Mouse (Mus musculus) erythroblast, embryonic 14.5 days (primary cell): ENCODE data around the gene Nqo2. TPM values are rescaled to one million over a fixed set of nuclear protein-coding genes. Genes with fewer than 3 reads are reported as not detected.
A peak's percentile ranks its signal among the peaks of the same experiment; 100 is the strongest.
"Not testable (repeated sequence)": the region's sequence is repeated elsewhere in the genome, so short reads cannot be mapped to it uniquely, and the experiment has no call there.

Source experiments
- H3K27me3 ChIP-seq: 2 replicates; pipeline ENCODE4 v1.6.1; 2012; ENCODE audit warnings: inconsistent platforms; ENCODE audit not compliant: control insufficient read depth
- H3K36me3 ChIP-seq: 2 replicates; pipeline ENCODE4 v1.6.1; 2012; ENCODE audit warnings: mild to moderate bottlenecking, inconsistent platforms; ENCODE audit not compliant: control insufficient read depth
- H3K4me1 ChIP-seq: 2 replicates; pipeline ENCODE4 v1.6.1; 2012; ENCODE audit warnings: inconsistent platforms; ENCODE audit not compliant: control insufficient read depth
- H3K4me3 ChIP-seq: replicated peaks from 2 replicates; pipeline ENCODE3; 2012; ENCODE audit warnings: moderate library complexity, mild to moderate bottlenecking, inconsistent platforms
- H3K9me3 ChIP-seq: 2 replicates; pipeline ENCODE4 v1.6.1; 2012; ENCODE audit warnings: low read length, inconsistent platforms, mixed read lengths; ENCODE audit not compliant: control insufficient read depth
- GATA1 ChIP-seq: IDR thresholded peaks from 2 replicates; pipeline ENCODE4 v1.6.1; 2012; ENCODE audit warnings: low read length, inconsistent platforms, mixed read lengths
- TAL1 ChIP-seq: IDR thresholded peaks from 3 replicates; pipeline ENCODE4 v1.6.1; 2012; ENCODE audit warnings: low read length, inconsistent platforms, mixed read lengths
- polyA plus RNA-seq: library from polyadenylated mRNA; stranded (reverse); fragments of >175 nt; gene quantifications from 2 replicates; pipeline ENCODE4 v1.2.3, GENCODE M21; 2012

Nqo2 gene
- polyA plus RNA-seq = 0.08 TPM in 1 of 2 replicates, not detected in the other

DNA sequence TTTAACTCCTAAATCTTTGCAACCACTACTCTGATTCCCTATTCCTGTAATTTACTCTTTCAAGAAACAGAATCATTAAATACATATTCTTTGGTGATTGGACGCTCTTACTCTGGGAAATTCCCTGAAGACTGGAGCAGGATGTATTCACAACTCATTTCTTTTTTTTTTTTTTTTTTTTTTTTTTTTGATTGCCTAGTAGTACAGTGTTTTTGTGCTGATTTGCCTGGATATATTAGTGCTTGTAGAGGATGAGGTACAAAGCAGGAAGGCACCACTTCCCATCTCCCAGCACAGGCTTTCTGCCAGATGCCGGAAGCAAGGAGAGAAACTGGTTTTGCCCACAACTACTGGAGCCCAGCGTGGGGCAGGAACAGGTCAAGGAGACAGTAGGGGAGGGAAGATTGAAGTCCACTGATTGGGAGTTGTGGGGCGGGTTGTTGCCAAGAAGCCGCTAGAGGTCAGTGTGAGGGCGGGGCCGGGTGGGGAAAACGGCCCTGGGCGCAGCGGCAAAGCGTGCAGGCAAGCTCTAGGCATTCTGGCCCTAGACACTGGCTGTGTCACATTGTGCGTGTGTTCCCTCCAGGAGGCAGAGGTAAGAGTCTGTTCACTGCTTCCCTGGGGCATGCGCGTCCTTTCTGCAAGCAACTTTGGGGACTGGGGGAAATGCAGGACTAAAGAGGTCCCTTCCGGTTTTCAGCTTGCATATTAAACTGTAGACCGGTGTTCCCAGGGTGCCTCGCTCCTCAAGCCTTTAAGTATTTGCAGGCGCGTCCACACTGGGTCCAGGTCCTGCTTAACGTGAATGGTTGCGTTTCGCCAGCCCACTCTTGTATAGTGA, at the start of gene Nqo2:
Nqo2 (plus strand) TSS at position 482 of the 841 bp plus-strand sequence.
- no peaks in the 10 kb centered on the region for H3K27me3 ChIP-seq

DNA sequence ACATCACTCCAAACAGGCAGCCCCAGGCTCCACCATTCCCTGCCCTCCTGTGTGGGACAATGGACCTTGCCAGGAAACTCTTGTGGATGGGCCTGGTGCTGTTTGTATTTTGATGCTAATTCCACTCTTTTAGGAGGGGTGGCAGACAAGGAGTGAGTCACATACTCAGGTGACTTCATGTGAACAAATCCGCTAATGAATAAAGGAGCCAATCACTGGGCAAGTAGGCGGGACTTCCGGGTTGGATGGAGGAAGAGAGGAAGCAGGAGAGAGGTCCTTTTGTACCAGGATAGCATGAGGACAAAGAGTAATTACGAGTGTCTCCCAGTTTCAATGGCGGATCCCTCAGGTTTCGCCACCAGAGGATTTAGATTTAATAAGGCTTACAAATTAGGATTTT, 43.4 kb upstream of the Nqo2 start:
- Histone ChIP-seq H3K9me3 (no peaks in the 10 kb centered on the region), H3K4me1 (no peaks in the 10 kb centered on the region), H3K36me3 (no peaks in the 10 kb centered on the region), H3K4me3 (no peak overlapping the region), H3K27me3 (no peaks in the 10 kb centered on the region)
- no peak for TF ChIP-seq GATA1
- no peak for TF ChIP-seq TAL1

More for the DNA sequence above, at the start of gene Nqo2:
- no peaks in the 10 kb centered on the region for H3K9me3 ChIP-seq
- peaks cover 30% of the 10 kb centered on the region for H3K4me1 ChIP-seq
- no peak for TF ChIP-seq GATA1
- TF ChIP-seq TAL1 = no peak
- H3K4me3 ChIP-seq = peak within 1 kb of the TSS; percentile 75
- no peaks in the 10 kb centered on the region for H3K36me3 ChIP-seq

DNA sequence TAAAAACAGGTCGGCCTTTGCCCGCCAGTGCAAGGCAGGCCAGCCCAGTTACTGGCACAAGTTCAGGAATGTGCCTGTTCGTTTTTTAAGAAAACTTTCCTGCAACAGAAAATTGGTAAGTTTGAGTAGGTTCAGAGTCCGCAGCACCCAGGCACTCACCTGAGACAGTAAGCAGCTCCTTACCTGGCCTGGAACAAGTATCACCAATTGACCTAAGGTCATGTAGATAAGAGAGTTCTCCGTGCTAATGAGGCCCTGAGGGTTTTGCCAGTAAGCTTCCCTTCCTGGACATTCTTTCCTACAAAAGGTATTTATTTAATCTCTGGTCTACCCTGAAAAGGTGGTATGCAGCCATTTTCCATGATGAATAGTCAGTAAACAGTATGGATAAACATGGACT, 42.8 kb upstream of the Nqo2 start:
- no peaks in the 10 kb centered on the region for H3K36me3 ChIP-seq
- H3K4me3 ChIP-seq = no peak overlapping the region
- no peaks in the 10 kb centered on the region for H3K4me1 ChIP-seq
- TF ChIP-seq TAL1 (no peak), GATA1 (no peak)
- no peaks in the 10 kb centered on the region for H3K27me3 ChIP-seq
- H3K9me3 ChIP-seq = no peaks in the 10 kb centered on the region

DNA sequence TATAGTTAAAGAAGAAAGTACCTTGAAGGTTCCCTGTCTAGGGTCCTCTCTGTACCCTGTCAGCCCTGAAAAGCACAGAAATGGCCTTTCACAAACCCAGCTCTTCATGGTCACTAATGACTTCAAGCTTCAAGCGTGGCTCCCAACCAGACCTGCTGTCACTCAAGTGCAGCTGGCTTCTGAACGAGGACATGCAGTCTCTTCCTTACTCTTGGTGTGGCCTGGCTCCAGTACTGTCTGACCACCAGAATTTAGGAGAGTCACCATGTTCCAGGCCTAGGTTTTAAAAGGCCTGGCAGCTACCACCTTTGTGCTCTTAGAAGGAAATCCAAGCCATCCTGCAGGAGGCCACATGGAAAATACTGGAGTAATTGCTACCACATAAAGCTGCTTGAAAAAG, 34.2 kb upstream of the Nqo2 start:
- Histone ChIP-seq H3K4me1 (peaks cover under 1% of the 10 kb centered on the region), H3K27me3 (peaks cover under 1% of the 10 kb centered on the region), H3K9me3 (no peaks in the 10 kb centered on the region), H3K4me3 (no peak overlapping the region), H3K36me3 (no peaks in the 10 kb centered on the region)
- TF ChIP-seq GATA1 (no peak), TAL1 (no peak)

DNA sequence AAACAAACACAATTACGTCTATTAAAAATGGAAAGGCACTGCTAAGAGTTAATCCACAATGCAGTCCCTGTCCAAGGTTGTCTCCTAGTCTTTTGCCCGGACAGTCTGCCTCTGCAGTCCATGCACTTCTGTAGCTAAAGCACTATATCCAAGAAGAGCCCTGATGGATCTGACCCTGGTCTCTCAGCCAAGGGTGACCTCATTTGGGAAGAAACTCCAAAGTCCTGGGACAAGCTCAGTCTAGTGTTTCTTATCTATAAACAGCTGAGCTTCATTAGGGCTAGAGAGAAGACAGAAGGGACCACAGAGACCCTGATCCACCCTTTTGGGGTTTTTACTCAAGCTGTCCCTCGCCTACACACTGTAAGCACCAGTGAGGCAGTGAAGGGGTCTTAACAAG, 33.6 kb upstream of the Nqo2 start:
- Histone ChIP-seq H3K27me3 (peaks cover 6% of the 10 kb centered on the region), H3K9me3 (no peaks in the 10 kb centered on the region), H3K36me3 (no peaks in the 10 kb centered on the region), H3K4me3 (no peak overlapping the region), H3K4me1 (peaks cover 5% of the 10 kb centered on the region)
- TF ChIP-seq TAL1 = no peak

DNA sequence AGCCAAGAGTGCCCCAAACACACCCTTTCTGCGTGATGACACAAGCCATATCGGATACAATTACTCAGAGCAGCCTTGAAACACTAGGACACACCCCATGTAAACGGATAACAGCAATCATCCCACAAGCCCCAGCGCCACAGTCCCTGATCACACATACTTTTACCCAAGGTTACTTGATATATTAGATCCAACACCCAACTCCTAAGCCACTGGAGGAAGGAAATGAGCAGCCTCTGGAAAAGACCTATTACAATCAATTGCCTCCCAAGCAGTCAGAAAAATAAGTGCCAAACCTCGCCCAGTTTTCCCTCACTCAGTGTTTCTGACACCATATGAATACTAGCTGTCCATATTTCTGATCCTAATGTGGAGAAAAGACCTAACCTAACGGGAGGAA, 29.7 kb upstream of the Nqo2 start:
- Histone ChIP-seq H3K36me3 (no peaks in the 10 kb centered on the region), H3K27me3 (peaks cover 10% of the 10 kb centered on the region), H3K4me1 (peaks cover 9% of the 10 kb centered on the region), H3K9me3 (no peaks in the 10 kb centered on the region), H3K4me3 (no peak overlapping the region)
- no peak for TF ChIP-seq GATA1
- TF ChIP-seq TAL1 = no peak

DNA sequence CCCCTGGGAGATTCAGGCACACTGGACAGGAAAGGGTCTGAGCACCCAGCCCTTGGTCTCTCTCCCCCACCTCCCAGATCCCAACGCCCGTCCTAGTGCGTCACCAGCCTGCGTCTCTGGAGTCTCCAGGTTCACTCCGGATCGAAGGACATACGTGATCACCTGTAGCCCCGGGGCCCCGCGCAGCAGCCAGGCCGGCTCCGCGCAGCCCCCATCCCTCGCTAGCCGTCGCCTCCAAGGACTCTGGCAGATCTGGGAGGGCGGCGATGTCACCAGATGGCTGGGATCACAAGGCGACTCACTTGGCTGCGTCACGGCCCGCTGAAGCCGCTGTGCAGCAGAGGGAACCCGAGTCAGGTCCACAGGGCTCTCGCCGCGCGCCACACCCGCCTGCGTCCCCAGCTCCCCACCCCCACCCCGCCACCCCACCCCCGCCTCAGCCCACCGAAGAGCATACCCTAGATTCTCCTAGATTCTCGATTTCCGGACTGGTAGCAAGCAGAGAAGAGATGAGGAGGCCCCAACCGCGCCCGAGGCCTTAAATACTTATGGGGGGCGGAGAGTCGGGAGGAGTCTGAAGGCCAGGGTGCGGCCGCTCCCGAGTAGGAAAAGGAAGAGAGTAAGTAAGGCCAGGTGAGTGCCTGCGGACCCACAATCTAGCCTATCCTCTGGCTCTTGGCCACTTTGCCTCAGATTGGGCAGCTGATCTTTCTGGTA, 28.9 kb upstream of the Nqo2 start:
- peaks cover 9% of the 10 kb centered on the region for H3K4me1 ChIP-seq
- H3K4me3 ChIP-seq = peak overlapping the region; percentile 63
- H3K36me3 ChIP-seq = no peaks in the 10 kb centered on the region
- H3K27me3 ChIP-seq = peaks cover 10% of the 10 kb centered on the region
- TF ChIP-seq GATA1 (no peak), TAL1 (no peak)
- H3K9me3 ChIP-seq = no peaks in the 10 kb centered on the region

DNA sequence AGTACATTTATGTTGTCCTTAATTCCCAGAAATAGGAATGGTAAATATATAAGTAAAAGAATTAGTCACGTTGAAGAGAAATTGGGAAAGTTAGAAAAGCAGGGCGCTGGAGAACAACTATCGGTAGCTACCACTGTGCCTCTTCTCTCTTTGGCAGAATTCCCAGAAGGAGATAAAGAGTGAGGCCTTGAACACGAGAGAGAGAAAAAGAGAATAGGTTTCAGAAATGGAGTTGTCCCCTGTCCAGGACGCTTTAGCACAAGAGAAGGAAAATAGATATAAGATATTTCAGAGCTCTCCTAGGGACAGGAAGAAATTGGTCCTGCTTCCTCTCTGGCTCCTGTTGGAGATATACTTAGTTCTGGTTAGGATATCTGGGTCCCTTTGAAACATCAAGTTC, 27.3 kb upstream of the Nqo2 start:
- Histone ChIP-seq H3K27me3 (peaks cover 10% of the 10 kb centered on the region), H3K4me3 (no peak overlapping the region), H3K9me3 (no peaks in the 10 kb centered on the region), H3K4me1 (peaks cover 9% of the 10 kb centered on the region), H3K36me3 (no peaks in the 10 kb centered on the region)
- TF ChIP-seq TAL1 = no peak
- no peak for TF ChIP-seq GATA1

DNA sequence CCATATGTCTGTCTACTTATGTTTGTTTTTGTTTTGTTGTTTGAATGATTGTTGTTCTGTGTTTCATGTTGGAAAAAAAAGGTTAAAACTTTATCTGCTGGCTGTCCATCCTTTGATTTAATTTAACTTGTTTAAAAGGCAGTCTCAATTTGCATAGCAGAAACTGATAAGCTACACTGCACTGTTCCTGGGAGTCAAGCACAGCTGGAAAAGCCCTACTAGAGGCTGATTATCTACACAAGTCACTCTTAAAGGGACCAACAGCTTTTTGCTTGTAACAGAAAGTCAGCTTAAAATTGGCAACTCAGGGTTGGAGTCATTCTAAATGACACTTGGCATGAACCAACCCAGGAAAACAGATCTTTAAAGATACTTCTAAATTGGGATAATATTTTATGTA, 26.9 kb upstream of the Nqo2 start:
- H3K9me3 ChIP-seq, H3K4me1 ChIP-seq, H3K36me3 ChIP-seq, H3K4me3 ChIP-seq: not testable (repeated sequence)
- peaks cover 10% of the 10 kb centered on the region for H3K27me3 ChIP-seq
